Mouse (Mus musculus) megakaryocyte, embryonic 14.5 days (primary cell): ENCODE results near the gene Ccdc186. TPM values are rescaled to one million over a fixed set of nuclear protein-coding genes. Genes with fewer than 3 reads are reported as not detected.
"Not testable (repeated sequence)": the region's sequence is repeated elsewhere in the genome, so short reads cannot be mapped to it uniquely, and the experiment has no call there.

ENCODE experiments used
- H3K27me3 ChIP-seq: replicated peaks from 2 replicates; pipeline ENCODE3; 2012; ENCODE audit warnings: inconsistent platforms
- H3K36me3 ChIP-seq: replicated peaks from 2 replicates; pipeline ENCODE3; 2012; ENCODE audit warnings: low read length, inconsistent platforms, mixed read lengths
- H3K4me1 ChIP-seq: 2 replicates; pipeline ENCODE4 v1.6.1; 2012; ENCODE audit warnings: inconsistent platforms
- H3K4me3 ChIP-seq: replicated peaks from 2 replicates; pipeline ENCODE3; 2012; ENCODE audit warnings: moderate library complexity, mild to moderate bottlenecking, inconsistent platforms
- H3K9me3 ChIP-seq: 2 replicates; pipeline ENCODE4 v1.6.1; 2012; ENCODE audit warnings: inconsistent platforms
- FLI1 ChIP-seq: IDR thresholded peaks from 2 replicates; pipeline ENCODE4 v1.6.1; 2012; ENCODE audit warnings: low read length, inconsistent platforms, mixed read lengths
- GATA1 ChIP-seq: IDR thresholded peaks from 3 replicates; pipeline ENCODE4 v1.6.1; 2012; ENCODE audit warnings: mixed read lengths, low read length, inconsistent platforms, borderline replicate concordance
- polyA plus RNA-seq: library from polyadenylated mRNA; stranded (reverse); fragments of >175 nt; gene quantifications from 2 replicates; pipeline ENCODE4 v1.2.3, GENCODE M21; 2012; ENCODE audit warnings: low replicate concordance; ENCODE audit not compliant: insufficient read depth

Gene Ccdc186
- polyA plus RNA-seq, 1 experiment: 0.72 TPM

DNA sequence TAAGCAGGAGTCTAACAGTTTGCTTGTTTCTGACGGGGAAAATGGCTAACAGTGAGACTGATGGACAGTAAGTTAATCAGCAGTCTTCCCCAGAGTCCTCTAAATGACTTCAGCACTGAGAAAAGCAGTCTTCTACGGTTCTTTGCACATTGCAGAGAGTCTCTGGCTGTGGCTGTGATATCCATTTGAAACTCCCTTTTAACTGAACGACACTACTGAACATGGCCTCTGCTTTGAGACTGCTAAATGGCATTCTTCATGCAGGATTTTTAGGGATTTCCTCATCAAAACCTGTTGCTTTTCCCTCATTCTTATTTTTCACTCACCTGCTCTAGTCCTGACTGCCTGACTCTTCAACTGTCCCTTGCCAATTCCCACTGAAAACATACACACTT lies 19.6 kb downstream of the Ccdc186 start:
- H3K4me1 ChIP-seq: peaks cover 84% of the 10 kb centered on the region

DNA sequence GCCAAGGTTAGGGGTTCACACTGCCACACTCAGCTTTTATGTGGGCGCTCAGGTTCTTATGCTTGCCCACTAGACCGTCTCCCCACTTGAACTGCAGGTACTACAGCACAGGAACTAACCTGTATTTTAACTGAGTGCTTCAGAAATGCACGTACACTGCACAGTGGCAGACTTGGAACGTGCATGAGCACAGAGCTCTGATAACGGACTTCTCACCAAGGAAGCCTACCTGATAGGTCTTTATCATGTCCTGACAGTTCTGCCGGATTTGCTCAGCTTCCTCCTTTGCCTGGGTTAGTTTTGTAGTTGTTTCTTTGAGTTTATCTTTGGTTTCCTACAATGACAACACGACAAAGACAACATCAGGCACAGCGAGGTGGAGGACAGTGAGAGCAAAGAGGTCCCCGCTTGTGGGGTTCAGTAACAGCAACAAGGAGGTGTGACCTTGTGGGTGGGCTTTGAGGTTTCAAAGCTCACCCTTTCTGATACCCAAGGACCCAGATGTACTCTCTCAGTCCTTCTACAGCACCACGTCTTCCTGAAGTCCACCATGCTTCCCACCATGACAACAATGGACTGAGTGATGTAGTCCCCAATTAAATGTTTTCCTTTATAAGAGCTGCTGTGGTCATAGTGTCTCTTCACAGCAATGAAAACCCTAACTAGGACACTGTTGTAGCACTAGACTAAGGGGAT lies 20.2 kb downstream of the Ccdc186 start:
- peak overlapping the region; percentile 74 for H3K4me3 ChIP-seq

More for the DNA sequence above, 19.6 kb downstream of the Ccdc186 start:
- H3K36me3 ChIP-seq: peaks cover 88% of the 10 kb centered on the region
- no peaks in the 10 kb centered on the region for H3K9me3 ChIP-seq
- no peaks in the 10 kb centered on the region for H3K27me3 ChIP-seq
- peak overlapping the region; percentile 62 for H3K4me3 ChIP-seq
- TF ChIP-seq FLI1: no peak

DNA sequence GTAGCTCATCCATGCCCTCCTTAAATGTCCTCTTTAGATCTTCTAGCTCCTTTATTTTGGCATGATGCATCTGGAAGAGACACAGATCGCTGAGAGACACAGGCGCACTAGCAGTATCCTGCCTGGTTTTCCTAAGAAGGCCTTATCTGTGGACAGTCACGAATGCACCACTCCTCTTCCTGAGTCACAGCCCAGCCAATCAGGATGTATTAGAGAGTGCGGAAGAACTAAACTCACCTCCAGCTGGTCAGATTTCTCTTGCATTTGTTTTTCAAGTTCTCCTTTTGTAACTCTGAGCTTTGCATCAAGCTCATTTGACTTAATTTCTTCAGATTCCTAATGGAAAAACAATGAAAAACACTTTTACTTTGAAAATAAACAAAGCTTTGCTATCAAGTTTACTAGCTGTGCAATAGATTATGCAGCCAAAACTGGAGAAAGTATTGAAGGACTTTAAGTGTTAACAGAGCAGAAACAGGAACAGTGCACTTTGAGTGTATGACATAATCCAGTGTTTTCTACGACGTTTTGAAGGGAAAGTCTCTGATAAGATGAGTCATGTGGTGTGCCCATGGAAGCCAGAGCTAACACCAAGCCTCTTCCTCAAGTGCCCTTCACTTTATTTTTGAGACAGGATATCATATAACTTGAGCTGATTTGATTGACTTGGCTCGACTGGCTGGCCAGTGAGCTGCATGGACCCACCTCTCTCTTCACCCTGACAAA lies 20.9 kb downstream of the Ccdc186 start:
- H3K4me3 ChIP-seq: peak overlapping the region; percentile 74
- peaks cover 87% of the 10 kb centered on the region for H3K36me3 ChIP-seq
- H3K9me3 ChIP-seq: no peaks in the 10 kb centered on the region
- H3K27me3 ChIP-seq: no peaks in the 10 kb centered on the region
- TF ChIP-seq GATA1: no peak; the same call in 2 of the 3 replicates
- no peak for TF ChIP-seq FLI1
- H3K4me1 ChIP-seq: peaks cover 90% of the 10 kb centered on the region

More for the DNA sequence above, 20.2 kb downstream of the Ccdc186 start:
- TF ChIP-seq FLI1 (no peak), GATA1 (no peak)
- no peaks in the 10 kb centered on the region for H3K9me3 ChIP-seq
- no peaks in the 10 kb centered on the region for H3K27me3 ChIP-seq
- peaks cover 87% of the 10 kb centered on the region for H3K4me1 ChIP-seq
- peaks cover 85% of the 10 kb centered on the region for H3K36me3 ChIP-seq

DNA sequence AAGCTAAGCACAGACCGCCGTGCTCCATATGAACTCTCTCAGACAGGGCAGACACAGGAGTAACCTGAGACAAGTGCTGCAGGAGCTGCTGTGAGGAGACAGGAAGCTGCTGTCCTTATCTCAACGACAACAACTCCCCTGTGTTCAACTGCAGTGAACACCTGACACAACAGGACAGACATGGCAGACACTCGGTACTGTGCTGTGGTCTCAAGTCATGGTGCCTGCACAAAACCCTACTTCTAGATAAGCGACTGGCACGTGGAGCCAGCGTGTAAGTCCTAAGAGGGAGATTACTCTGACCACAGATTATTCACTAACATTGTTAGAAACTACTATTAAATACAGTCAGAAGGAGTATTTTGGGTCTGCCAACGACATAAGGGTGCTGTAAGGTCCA lies 21.8 kb downstream of the Ccdc186 start:
- H3K36me3 ChIP-seq: peaks cover 87% of the 10 kb centered on the region
- peaks cover 82% of the 10 kb centered on the region for H3K4me1 ChIP-seq
- peak overlapping the region; percentile 82 for H3K4me3 ChIP-seq
- no peaks in the 10 kb centered on the region for H3K27me3 ChIP-seq
- no peak for TF ChIP-seq FLI1
- TF ChIP-seq GATA1: no peak
- no peaks in the 10 kb centered on the region for H3K9me3 ChIP-seq

DNA sequence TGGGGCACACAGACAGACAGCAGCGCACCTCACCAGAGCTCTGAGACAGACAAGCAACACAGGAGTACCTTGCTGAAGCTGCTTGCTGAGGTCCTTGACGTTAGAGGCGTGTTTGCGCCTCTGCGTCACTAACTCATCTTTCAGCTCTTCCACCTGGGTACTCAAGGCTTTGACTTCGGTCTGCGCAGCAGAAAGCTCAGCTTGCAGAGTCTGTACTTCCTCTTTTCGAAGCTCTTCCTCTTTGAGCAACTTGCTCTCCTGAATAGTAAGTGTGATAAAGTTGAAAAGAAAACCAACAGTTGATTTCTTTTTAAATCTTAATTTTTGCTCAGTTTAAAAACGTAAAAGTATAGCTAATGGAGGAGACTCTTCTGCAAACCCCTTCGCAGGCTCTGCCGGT lies 24.6 kb downstream of the Ccdc186 start:
- Histone ChIP-seq H3K4me3 (no peak overlapping the region), H3K4me1 (peaks cover 59% of the 10 kb centered on the region), H3K36me3 (peaks cover 91% of the 10 kb centered on the region), H3K9me3 (no peaks in the 10 kb centered on the region), H3K27me3 (no peaks in the 10 kb centered on the region)
- no peak for TF ChIP-seq FLI1
- no peak for TF ChIP-seq GATA1

DNA sequence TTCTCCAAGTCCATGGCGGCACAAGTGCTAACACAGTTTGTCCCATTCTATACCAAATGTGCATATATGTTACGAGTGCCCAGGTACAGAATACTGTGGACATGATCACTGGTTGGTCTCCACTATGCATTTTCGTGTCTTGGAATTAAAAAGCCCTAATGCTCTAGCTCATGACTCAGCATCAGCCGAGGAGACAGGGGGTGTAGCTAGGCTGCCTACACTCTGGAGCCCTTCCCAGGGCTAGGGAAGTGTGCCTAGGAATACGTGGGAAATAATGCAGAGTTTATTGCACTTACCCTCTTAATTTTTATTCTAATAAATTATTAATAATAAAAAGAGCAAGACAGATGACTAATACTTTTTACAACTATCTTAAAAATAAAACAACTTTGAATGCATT lies 33.0 kb downstream of the Ccdc186 start:
- H3K4me1 ChIP-seq: peaks cover 29% of the 10 kb centered on the region
- H3K9me3 ChIP-seq: no peaks in the 10 kb centered on the region
- H3K4me3 ChIP-seq: no peak overlapping the region
- H3K36me3 ChIP-seq: peaks cover 92% of the 10 kb centered on the region
- TF ChIP-seq GATA1 (no peak), FLI1 (no peak)
- H3K27me3 ChIP-seq: no peaks in the 10 kb centered on the region

DNA sequence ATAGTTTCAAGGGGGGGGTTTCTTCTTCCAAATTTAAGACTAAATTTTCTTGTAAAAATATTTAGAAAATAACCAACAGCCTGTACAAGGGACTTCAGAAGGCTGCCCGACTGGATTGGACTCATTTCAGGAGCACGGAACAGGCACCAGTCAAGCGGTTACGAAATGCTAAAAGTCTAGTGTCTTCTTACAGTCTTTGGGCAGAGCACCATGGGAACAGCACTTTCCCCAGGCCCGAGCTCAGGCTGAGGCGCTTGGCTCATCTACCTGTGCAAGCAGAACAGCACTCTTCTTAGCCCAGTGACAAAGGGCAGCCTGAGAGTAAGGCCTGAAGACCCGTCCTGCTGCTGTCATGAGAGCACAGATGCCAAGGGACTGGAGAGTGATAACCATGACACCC lies 34.1 kb downstream of the Ccdc186 start:
- peaks cover 38% of the 10 kb centered on the region for H3K4me1 ChIP-seq
- no peaks in the 10 kb centered on the region for H3K27me3 ChIP-seq
- no peak for TF ChIP-seq FLI1
- no peak for TF ChIP-seq GATA1
- H3K9me3 ChIP-seq: no peaks in the 10 kb centered on the region
- peaks cover 92% of the 10 kb centered on the region for H3K36me3 ChIP-seq
- H3K4me3 ChIP-seq: no peak overlapping the region

DNA sequence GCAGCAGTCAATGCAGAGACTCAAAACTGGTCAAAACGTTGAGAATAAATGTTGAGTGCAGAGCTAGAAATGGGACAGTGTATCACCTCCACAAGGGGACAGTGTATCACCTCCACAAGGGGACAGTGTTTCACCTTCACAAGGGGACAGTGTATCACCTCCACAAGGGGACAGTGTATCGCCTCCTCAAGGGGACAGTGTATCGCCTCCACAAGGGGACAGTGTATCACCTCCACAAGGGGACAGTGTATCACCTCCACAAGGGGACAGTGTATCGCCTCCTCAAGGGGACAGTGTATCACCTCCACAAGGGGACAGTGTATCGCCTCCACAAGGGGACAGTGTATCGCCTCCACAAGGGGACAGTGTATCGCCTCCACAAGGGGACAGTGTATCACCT lies 43.5 kb downstream of the Ccdc186 start:
- H3K27me3 ChIP-seq, H3K9me3 ChIP-seq, H3K4me3 ChIP-seq, H3K36me3 ChIP-seq: not testable (repeated sequence)
- peaks cover 73% of the 10 kb centered on the region for H3K4me1 ChIP-seq

DNA sequence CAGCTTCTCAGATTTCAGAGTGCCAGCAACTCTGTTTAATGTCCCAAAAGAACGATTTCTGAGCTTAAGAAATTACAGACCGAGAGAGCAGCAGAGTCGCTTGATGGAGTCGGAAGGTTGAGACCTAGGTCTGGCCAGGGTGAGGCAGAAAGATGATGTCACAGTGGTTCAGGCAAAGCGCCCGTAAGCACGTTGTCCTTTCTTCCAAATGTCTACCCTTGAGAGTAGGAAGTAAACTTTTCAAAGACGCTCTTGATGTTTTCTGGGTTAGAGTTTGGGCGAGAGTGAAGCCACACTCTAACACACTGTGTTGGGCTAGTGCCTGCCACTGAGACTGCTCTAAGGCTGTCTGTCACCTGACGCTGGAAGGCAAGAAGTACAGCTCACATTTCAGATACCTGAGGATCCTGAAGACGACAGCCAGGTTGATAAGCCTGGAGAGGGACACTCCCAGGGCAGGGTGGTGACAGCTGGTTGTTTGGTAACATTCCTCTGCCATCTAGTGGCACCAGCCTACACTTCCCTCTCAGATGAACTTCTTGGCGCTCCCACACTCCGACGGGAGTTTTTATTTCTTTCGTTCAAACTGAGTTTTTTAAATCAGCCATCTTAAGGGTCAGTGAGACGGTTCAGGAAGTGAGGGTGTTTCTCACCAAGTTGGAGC lies 45.1 kb downstream of the Ccdc186 start:
- peak overlapping the region; percentile 88 for H3K4me3 ChIP-seq
- no peaks in the 10 kb centered on the region for H3K27me3 ChIP-seq
- peaks cover 73% of the 10 kb centered on the region for H3K4me1 ChIP-seq
- TF ChIP-seq FLI1: no peak
- TF ChIP-seq GATA1: no peak
- no peaks in the 10 kb centered on the region for H3K9me3 ChIP-seq
- no peaks in the 10 kb centered on the region for H3K36me3 ChIP-seq
